ENCODE assay signal across 19 mouse cellular contexts in the genomic region with DNA sequence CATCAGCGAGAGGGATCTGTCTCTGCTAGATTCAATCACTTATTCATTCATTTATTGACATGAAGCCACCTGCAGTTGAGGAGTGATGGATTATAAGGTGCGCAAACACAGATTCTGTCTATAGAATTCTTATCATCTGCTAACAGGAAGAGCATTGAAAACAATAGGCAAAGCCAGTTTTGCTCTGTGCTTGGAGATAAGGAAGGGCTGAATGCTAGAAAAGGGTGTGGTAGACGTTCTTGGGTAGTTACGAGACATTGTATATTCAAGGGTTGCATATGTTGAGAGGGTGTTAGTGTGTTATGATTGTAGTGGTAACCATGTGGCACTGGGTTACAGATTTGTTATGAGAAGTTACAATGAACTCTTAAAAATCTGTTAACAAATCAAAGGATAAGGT.
DNase-seq lines count a peak whose midpoint lies in the region; ATAC-seq and TF ChIP-seq lines count a peak whose summit lies in the region.
"Had no signal": no experiment of that assay in that cellular context is flagged by ENCODE, and none has a peak within 500 bp of the region (broad histone marks: within the 10 kb centered on the region; RNA-seq: fewer than 3 reads in every experiment).

No protein-coding gene starts in this region.

- H3K9ac ChIP-seq in heart, embryonic 11.5 days (ENCODE audit: low read depth, low read length) = no peak overlapping the region
- H3K9ac ChIP-seq in heart, embryonic 12.5 days = no peak overlapping the region
- H3K9ac ChIP-seq in heart, adult 2 months (ENCODE audit: low read depth, low read length) = no peak overlapping the region

- H3K79me2 ChIP-seq in heart, adult 2 months (replicated peaks; ENCODE audit: control insufficient read depth, insufficient read depth, low read length) = no peaks in the 10 kb centered on the region

- no peak for TF ChIP-seq POLR2A in heart, adult 2 months (IDR thresholded peaks at IDR 0.05; ENCODE audit: insufficient read depth, low read depth, low read length)

- no peak overlapping the region for H3K4me2 ChIP-seq in heart, embryonic 11.5 days
- no peak overlapping the region for H3K4me2 ChIP-seq in heart, embryonic 12.5 days

- H3K4me1 ChIP-seq in heart, embryonic 11.5 days (ENCODE audit: control insufficient read depth, insufficient read depth, low read length) = no peaks in the 10 kb centered on the region
- H3K4me1 ChIP-seq in heart, embryonic 12.5 days (replicated peaks) = no peaks in the 10 kb centered on the region
- H3K4me1 ChIP-seq in heart, adult 2 months (ENCODE audit: control insufficient read depth, insufficient read depth, low read length) = no peaks in the 10 kb centered on the region

- H3K9me3 ChIP-seq in heart, embryonic 11.5 days (replicated peaks; ENCODE audit: control insufficient read depth, low read length) = no peaks in the 10 kb centered on the region
- no peaks in the 10 kb centered on the region for H3K9me3 ChIP-seq in heart, embryonic 12.5 days (replicated peaks)

- no peak overlapping the region for H3K4me3 ChIP-seq in heart, embryonic 11.5 days (ENCODE audit: low read depth, low read length)
- no peak overlapping the region for H3K4me3 ChIP-seq in heart, embryonic 12.5 days
- H3K4me3 ChIP-seq in heart, adult 2 months = no peak overlapping the region

- WGBS in heart, embryonic 11.5 days (ENCODE audit: insufficient replicate concordance) = 54% methylated on average over 4 of the region's 4 CpGs
- 59% methylated on average over 4 of the region's 4 CpGs for WGBS in heart, embryonic 12.5 days
- WGBS in heart, adult 2 months = 40% methylated on average over 4 of the region's 4 CpGs

- no peaks in the 10 kb centered on the region for H3K27me3 ChIP-seq in heart, embryonic 11.5 days (ENCODE audit: control insufficient read depth, insufficient read depth, low read length)
- no peaks in the 10 kb centered on the region for H3K27me3 ChIP-seq in heart, embryonic 12.5 days (replicated peaks)
- no peaks in the 10 kb centered on the region for H3K27me3 ChIP-seq in heart, adult 2 months (ENCODE audit: control insufficient read depth, insufficient read depth, low read length)
- H3K27me3 ChIP-seq: CH12.LX, Patski had no signal

- no peak for DNase-seq in heart, adult 8-10 months (ENCODE audit: low spot score)
- no peak for DNase-seq in heart, adult 2 months
- DNase-seq: adrenal gland, adult 2 months; adrenal gland, adult 8-10 months; adrenal gland, postnatal 10 days; adrenal gland, postnatal 14 days; adrenal gland, postnatal 25 days; adrenal gland, postnatal 36 days; B cell, adult 2 months; cerebellum, adult 11 months; cerebellum, adult 11-12 months; cerebellum, adult 18-20 months had no signal

- intact Hi-C loops in heart, adult 2 months (cut with DNase I) = no loop called here

- TF ChIP-seq CTCF in heart, adult 2 months (IDR thresholded peaks at IDR 0.05) = no peak

- TF ChIP-seq EP300 in heart, adult 2 months (IDR thresholded peaks at IDR 0.05; ENCODE audit: insufficient read depth, low read depth, low read length) = no peak

- no peak overlapping the region for H3K27ac ChIP-seq in heart, embryonic 11.5 days (ENCODE audit: low read depth, low read length)
- no peak overlapping the region for H3K27ac ChIP-seq in heart, embryonic 12.5 days (ENCODE audit: poor library complexity, severe bottlenecking)
- no peak overlapping the region for H3K27ac ChIP-seq in heart, adult 2 months

- H3K36me3 ChIP-seq in heart, embryonic 11.5 days (ENCODE audit: control insufficient read depth, insufficient read depth, low read length) = no peaks in the 10 kb centered on the region
- H3K36me3 ChIP-seq in heart, embryonic 12.5 days = no peaks in the 10 kb centered on the region
- H3K36me3 ChIP-seq in heart, adult 2 months (ENCODE audit: control insufficient read depth, insufficient read depth, low read length) = no peaks in the 10 kb centered on the region
- H3K36me3 ChIP-seq: G1E had no signal

- peak; percentile 72 for ATAC-seq in heart, embryonic 11.5 days (replicated peaks; ENCODE audit: insufficient number of reproducible peaks, low FRiP score, low TSS enrichment)
- peak; percentile 77 for ATAC-seq in heart, embryonic 12.5 days (ENCODE audit: insufficient number of reproducible peaks, low FRiP score)
- ATAC-seq: activated CD4-positive, CD25-positive, alpha-beta regulatory T cell, adult 4 months; CD4-positive, CD25-positive, alpha-beta regulatory T cell, adult 4 months; Patski had no signal
